In the genomic region with DNA sequence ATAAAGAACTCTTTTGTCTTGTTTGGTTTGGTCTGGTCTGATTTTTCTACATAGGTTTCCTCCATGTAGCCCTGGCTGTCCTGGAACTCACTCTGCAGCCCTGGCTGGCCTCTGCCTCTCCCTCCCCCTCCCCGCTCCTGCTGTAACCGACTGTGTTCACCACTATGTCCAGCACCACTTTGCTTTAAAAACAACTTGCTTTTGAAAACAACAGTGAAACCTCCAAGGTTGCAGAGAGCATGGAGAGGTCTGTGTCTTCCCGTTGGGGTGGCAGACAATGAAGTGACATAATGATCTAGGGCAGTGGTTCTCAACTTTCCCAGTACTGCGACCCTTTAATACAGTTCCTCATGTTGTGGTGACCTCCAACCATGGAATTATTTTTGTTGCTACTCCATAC, we compare ENCODE assay signal across 27 mouse cellular contexts. TPM values are rescaled to one million over a fixed set of nuclear protein-coding genes. Genes with fewer than 3 reads are reported as not detected.
DNase-seq lines count a peak whose midpoint lies in the region; ATAC-seq and TF ChIP-seq lines count a peak whose summit lies in the region.
"Had no signal": no experiment of that assay in that cellular context is flagged by ENCODE, and none has a peak within 500 bp of the region (broad histone marks: within the 10 kb centered on the region; RNA-seq: fewer than 3 reads in every experiment).

No protein-coding gene starts in this region.

- no peaks in the 10 kb centered on the region for H3K36me3 ChIP-seq in lung, embryonic 16.5 days (ENCODE audit: control insufficient read depth, insufficient read depth, low read length)
- H3K36me3 ChIP-seq: embryonic facial prominence, embryonic 10.5 days; embryonic facial prominence, embryonic 13.5 days; forebrain, embryonic 12.5 days; forebrain, embryonic 15.5 days; hindbrain, embryonic 12.5 days; hindbrain, embryonic 15.5 days had no signal

- WGBS in lung, adult 2 months: 42% methylated on average over 4 of the region's 4 CpGs
- 59% methylated on average over 4 of the region's 4 CpGs for WGBS in lung, embryonic 16.5 days

- H3K27me3 ChIP-seq in lung, embryonic 16.5 days (ENCODE audit: control insufficient read depth, insufficient read depth, low read depth, low read length): no peaks in the 10 kb centered on the region
- H3K27me3 ChIP-seq: embryonic facial prominence, embryonic 13.5 days; forebrain, embryonic 12.5 days; forebrain, embryonic 15.5 days; hindbrain, embryonic 12.5 days; hindbrain, embryonic 15.5 days had no signal

- peaks cover 20% of the 10 kb centered on the region for H3K4me1 ChIP-seq in lung, adult 2 months (ENCODE audit: control insufficient read depth, insufficient read depth, low read length)
- H3K4me1 ChIP-seq in lung, embryonic 16.5 days (replicated peaks; ENCODE audit: control insufficient read depth, insufficient read depth, low read length): no peaks in the 10 kb centered on the region
- H3K4me1 ChIP-seq in brown adipose tissue, adult 24 weeks (ENCODE audit: control insufficient read depth, insufficient read depth, insufficient read length, low read length): peaks cover 30% of the 10 kb centered on the region
- H3K4me1 ChIP-seq: forebrain, embryonic 12.5 days; forebrain, embryonic 15.5 days; hindbrain, embryonic 12.5 days had no signal

- ATAC-seq in lung, embryonic 16.5 days (ENCODE audit: low read depth): no peak
- ATAC-seq: activated CD4-positive, CD25-positive, alpha-beta regulatory T cell, adult 4 months; CD4-positive, CD25-positive, alpha-beta regulatory T cell, adult 4 months; forebrain, embryonic 15.5 days had no signal

- peak overlapping the region; percentile 15 for H3K4me3 ChIP-seq in lung, adult 2 months (replicated peaks; ENCODE audit: extremely low read depth, low read depth, low read length)
- H3K4me3 ChIP-seq in lung, embryonic 16.5 days (ENCODE audit: low read length): no peak overlapping the region
- peak overlapping the region; percentile 15; the same call in 1 of the 2 replicates for H3K4me3 ChIP-seq in brown adipose tissue, adult 24 weeks (ENCODE audit: insufficient read depth, low read depth, low read length)
- H3K4me3 ChIP-seq: embryonic facial prominence, embryonic 10.5 days; embryonic facial prominence, embryonic 13.5 days; erythroblast, embryonic 14.5 days; forebrain, embryonic 12.5 days; forebrain, embryonic 15.5 days; hindbrain, embryonic 12.5 days; hindbrain, embryonic 15.5 days had no signal

- no peak for DNase-seq in lung, adult 2 months
- DNase-seq in lung, postnatal 14 days: no peak
- no peak for DNase-seq in lung, postnatal 25 days (ENCODE audit: low spot score)
- DNase-seq in A20 (ENCODE audit: low read depth, low spot score): peak; percentile 69
- DNase-seq in cerebellum, adult 18-20 months: no peak
- DNase-seq: adrenal gland, adult 8-10 months; adrenal gland, postnatal 36 days; cerebellum, adult 11 months; cerebellum, adult 8-10 months; cerebellum, postnatal 10 days; cerebellum, postnatal 36 days; embryo, embryonic 11 days; gastrocnemius, postnatal 10 days; heart, adult 11 months had no signal

- TF ChIP-seq POLR2A in lung, adult 2 months (IDR thresholded peaks at IDR 0.05; ENCODE audit: borderline replicate concordance, extremely low read depth, low read depth, low read length): no peak

- H3K27ac ChIP-seq in lung, embryonic 16.5 days (ENCODE audit: low read length): no peak overlapping the region
- H3K27ac ChIP-seq in brown adipose tissue, adult 24 weeks (replicated peaks; ENCODE audit: low read depth, low read length): no peak overlapping the region
- H3K27ac ChIP-seq: embryonic facial prominence, embryonic 10.5 days; embryonic facial prominence, embryonic 13.5 days; forebrain, embryonic 12.5 days; forebrain, embryonic 15.5 days; hindbrain, embryonic 12.5 days; hindbrain, embryonic 15.5 days had no signal

- H3K9me3 ChIP-seq in lung, embryonic 16.5 days (ENCODE audit: control insufficient read depth, low read length): no peaks in the 10 kb centered on the region
- H3K9me3 ChIP-seq: embryonic facial prominence, embryonic 10.5 days; embryonic facial prominence, embryonic 13.5 days; forebrain, embryonic 12.5 days; forebrain, embryonic 15.5 days; hindbrain, embryonic 12.5 days; hindbrain, embryonic 15.5 days had no signal

- H3K9ac ChIP-seq in lung, embryonic 16.5 days (ENCODE audit: low read length): no peak overlapping the region
- H3K9ac ChIP-seq: embryonic facial prominence, embryonic 13.5 days; forebrain, embryonic 12.5 days; forebrain, embryonic 15.5 days; hindbrain, embryonic 12.5 days; hindbrain, embryonic 15.5 days had no signal

- H3K4me2 ChIP-seq in lung, embryonic 16.5 days (ENCODE audit: low read depth, low read length): peak overlapping the region; percentile 51
- H3K4me2 ChIP-seq: embryonic facial prominence, embryonic 13.5 days; forebrain, embryonic 12.5 days; forebrain, embryonic 15.5 days; heart, embryonic 11.5 days; hindbrain, embryonic 12.5 days; hindbrain, embryonic 15.5 days had no signal

- no peak for TF ChIP-seq CTCF in lung, adult 2 months (IDR thresholded peaks at IDR 0.05; ENCODE audit: insufficient read depth, low read length)

RNA-seq across cellular contexts. Expression of a gene that starts 2.6 kb away (rescaled TPM):
- polyA plus RNA-seq in lung, adult 2 months (2012; rRNA removed): 77.0 and 86.0 TPM in 2 replicates
- 43.1 and 49.9 TPM in 2 replicates for polyA plus RNA-seq in lung, embryonic 16.5 days (2015; fragmentation: Nextera tagmentation; extraction: Ambion mirVana)
- polyA plus RNA-seq in brown adipose tissue, adult 24 weeks (2012; ENCODE audit: insufficient read depth, insufficient read length, missing spikeins): 5.8 and 8.6 TPM in 2 replicates

RNA-seq across cellular contexts. Expression of a gene that starts 28.2 kb away (rescaled TPM):
- polyA plus RNA-seq in lung, adult 2 months (2012; rRNA removed): 2.7 and 7.5 TPM in 2 replicates
- polyA plus RNA-seq in lung, embryonic 16.5 days (2015; fragmentation: Nextera tagmentation; extraction: Ambion mirVana): 2.2 and 2.3 TPM in 2 replicates
- polyA plus RNA-seq in brown adipose tissue, adult 24 weeks (2012; ENCODE audit: insufficient read depth, insufficient read length, missing spikeins): 0.63 and 1.1 TPM in 2 replicates
- polyA plus RNA-seq: C2C12 had no signal
